Mouse (Mus musculus): ENCODE measurements around the gene Spdye4b.

- no peak for TF ChIP-seq CTCF (IDR thresholded peaks at IDR 0.05; ENCODE audit: borderline replicate concordance, insufficient read depth, low read length)
- TF ChIP-seq POLR2A (IDR thresholded peaks at IDR 0.05; ENCODE audit: low read depth, low read length), result no peak
Measured at GRCm38 (mm10) chr5:143137580-143137979, 43.2 kb upstream of the Spdye4b start.

Measured in embryonic fibroblast, embryonic 13.5 days (primary cell).